Mouse (Mus musculus): ENCODE measurements around the gene Casz1. TPM values are rescaled to one million over a fixed set of nuclear protein-coding genes. Genes with fewer than 3 reads are reported as not detected.

Casz1 gene
- polyA plus RNA-seq, 1 experiment = 13.5 TPM

- no peak for DNase-seq
- TF ChIP-seq CTCF (conservative IDR thresholded peaks at IDR 0.05; ENCODE audit: insufficient read depth, insufficient read length, low read depth, low read length) = no peak
- Histone ChIP-seq H3K4me1 (ENCODE audit: control insufficient read depth, insufficient read depth, low read length) (0 out of 2 replicates have a peak, but pooled peaks cover 5% of the 10 kb centered on the region), H3K4me3 (ENCODE audit: insufficient read depth, low read depth, low read length) (no peak overlapping the region), H3K27ac (ENCODE audit: insufficient read depth, low read depth, low read length) (no peak overlapping the region), H3K27me3 (replicated peaks; ENCODE audit: control insufficient read depth, insufficient read depth, low read length) (no peaks in the 10 kb centered on the region), H3K36me3 (ENCODE audit: control insufficient read depth, insufficient read depth, low read length) (no peaks in the 10 kb centered on the region)
- 91% methylated on average over 13 of the region's 13 CpGs for whole genome bisulfite sequencing
Measured at GRCm38 (mm10) chr4:148933109-148933508, 128.9 kb downstream of the Casz1 start.

- H3K36me3 ChIP-seq (ENCODE audit: control insufficient read depth, insufficient read depth, low read length) = no peaks in the 10 kb centered on the region
- WGBS = 74% methylated on average over 13 of the region's 13 CpGs
- no peaks in the 10 kb centered on the region; the same call in 1 of the 2 replicates for H3K4me1 ChIP-seq (ENCODE audit: control insufficient read depth, insufficient read depth, low read length)
- no peak for DNase-seq
- H3K27me3 ChIP-seq (replicated peaks; ENCODE audit: control insufficient read depth, insufficient read depth, low read length) = no peaks in the 10 kb centered on the region
- TF ChIP-seq POLR2A (IDR thresholded peaks at IDR 0.05; ENCODE audit: low read depth, low read length) = no peak
- TF ChIP-seq CTCF (conservative IDR thresholded peaks at IDR 0.05; ENCODE audit: insufficient read depth, insufficient read length, low read depth, low read length) = no peak
- H3K27ac ChIP-seq (ENCODE audit: insufficient read depth, low read depth, low read length) = no peak overlapping the region
- H3K4me3 ChIP-seq (ENCODE audit: insufficient read depth, low read depth, low read length) = no peak overlapping the region
Measured at GRCm38 (mm10) chr4:148935211-148935610, 131.0 kb downstream of the Casz1 start.

GRCm38 (mm10) chr4:148936111-148936510, 131.9 kb downstream of the Casz1 start:
- Histone ChIP-seq H3K4me3 (ENCODE audit: insufficient read depth, low read depth, low read length) (no peak overlapping the region), H3K27ac (ENCODE audit: insufficient read depth, low read depth, low read length) (no peak overlapping the region), H3K36me3 (ENCODE audit: control insufficient read depth, insufficient read depth, low read length) (no peaks in the 10 kb centered on the region), H3K4me1 (ENCODE audit: control insufficient read depth, insufficient read depth, low read length) (peaks cover 2% of the 10 kb centered on the region; the same call in 1 of the 2 replicates), H3K27me3 (replicated peaks; ENCODE audit: control insufficient read depth, insufficient read depth, low read length) (no peaks in the 10 kb centered on the region)
- TF ChIP-seq CTCF (conservative IDR thresholded peaks at IDR 0.05; ENCODE audit: insufficient read depth, insufficient read length, low read depth, low read length) (no peak), POLR2A (IDR thresholded peaks at IDR 0.05; ENCODE audit: low read depth, low read length) (no peak)
- 93% methylated on average over 12 of the region's 12 CpGs for WGBS
- no peak for DNase-seq

- no peaks in the 10 kb centered on the region for H3K27me3 ChIP-seq (replicated peaks; ENCODE audit: control insufficient read depth, insufficient read depth, low read length)
- H3K4me3 ChIP-seq (ENCODE audit: insufficient read depth, low read depth, low read length) = no peak overlapping the region
- WGBS = 71% methylated on average over 12 of the region's 12 CpGs
- TF ChIP-seq POLR2A (IDR thresholded peaks at IDR 0.05; ENCODE audit: low read depth, low read length) (no peak), CTCF (conservative IDR thresholded peaks at IDR 0.05; ENCODE audit: insufficient read depth, insufficient read length, low read depth, low read length) (no peak)
- peaks cover 2% of the 10 kb centered on the region; the same call in 1 of the 2 replicates for H3K4me1 ChIP-seq (ENCODE audit: control insufficient read depth, insufficient read depth, low read length)
- peak; percentile 32 for DNase-seq
- H3K36me3 ChIP-seq (ENCODE audit: control insufficient read depth, insufficient read depth, low read length) = no peaks in the 10 kb centered on the region
- no peak overlapping the region for H3K27ac ChIP-seq (ENCODE audit: insufficient read depth, low read depth, low read length)
Measured at GRCm38 (mm10) chr4:148936727-148937126, 132.5 kb downstream of the Casz1 start.

GRCm38 (mm10) chr4:148938546-148938945, 134.3 kb downstream of the Casz1 start:
- 83% methylated on average over 26 of the region's 26 CpGs for WGBS
- no peak overlapping the region for H3K27ac ChIP-seq (ENCODE audit: insufficient read depth, low read depth, low read length)
- DNase-seq = no peak
- TF ChIP-seq CTCF (conservative IDR thresholded peaks at IDR 0.05; ENCODE audit: insufficient read depth, insufficient read length, low read depth, low read length) (no peak), POLR2A (IDR thresholded peaks at IDR 0.05; ENCODE audit: low read depth, low read length) (no peak)
- H3K27me3 ChIP-seq (replicated peaks; ENCODE audit: control insufficient read depth, insufficient read depth, low read length) = no peaks in the 10 kb centered on the region
- H3K4me3 ChIP-seq (ENCODE audit: insufficient read depth, low read depth, low read length) = no peak overlapping the region
- no peaks in the 10 kb centered on the region for H3K36me3 ChIP-seq (ENCODE audit: control insufficient read depth, insufficient read depth, low read length)
- H3K4me1 ChIP-seq (ENCODE audit: control insufficient read depth, insufficient read depth, low read length) = peaks cover 2% of the 10 kb centered on the region; the same call in 1 of the 2 replicates

- TF ChIP-seq POLR2A (IDR thresholded peaks at IDR 0.05; ENCODE audit: low read depth, low read length) (no peak), CTCF (conservative IDR thresholded peaks at IDR 0.05; ENCODE audit: insufficient read depth, insufficient read length, low read depth, low read length) (no peak)
- no peak overlapping the region for H3K4me3 ChIP-seq (ENCODE audit: insufficient read depth, low read depth, low read length)
- peak; percentile 86 for DNase-seq
- H3K4me1 ChIP-seq (ENCODE audit: control insufficient read depth, insufficient read depth, low read length) = peaks cover 2% of the 10 kb centered on the region; the same call in 1 of the 2 replicates
- no peaks in the 10 kb centered on the region for H3K36me3 ChIP-seq (ENCODE audit: control insufficient read depth, insufficient read depth, low read length)
- 16% methylated on average over 25 of the region's 25 CpGs for WGBS
- no peaks in the 10 kb centered on the region for H3K27me3 ChIP-seq (replicated peaks; ENCODE audit: control insufficient read depth, insufficient read depth, low read length)
- 0 out of 2 replicates have a peak overlapping the region, but pooled peaks have one; percentile 10 for H3K27ac ChIP-seq (ENCODE audit: insufficient read depth, low read depth, low read length)
Measured at GRCm38 (mm10) chr4:148940674-148941211, 136.5 kb downstream of the Casz1 start.

GRCm38 (mm10) chr4:148941321-148941720, 137.1 kb downstream of the Casz1 start:
- no peak for DNase-seq
- no peaks in the 10 kb centered on the region for H3K36me3 ChIP-seq (ENCODE audit: control insufficient read depth, insufficient read depth, low read length)
- H3K27ac ChIP-seq (ENCODE audit: insufficient read depth, low read depth, low read length) = no peak overlapping the region
- H3K4me1 ChIP-seq (ENCODE audit: control insufficient read depth, insufficient read depth, low read length) = peaks cover 2% of the 10 kb centered on the region; the same call in 1 of the 2 replicates
- no peak overlapping the region for H3K4me3 ChIP-seq (ENCODE audit: insufficient read depth, low read depth, low read length)
- TF ChIP-seq POLR2A (IDR thresholded peaks at IDR 0.05; ENCODE audit: low read depth, low read length) = no peak
- no peak for TF ChIP-seq CTCF (conservative IDR thresholded peaks at IDR 0.05; ENCODE audit: insufficient read depth, insufficient read length, low read depth, low read length)
- H3K27me3 ChIP-seq (replicated peaks; ENCODE audit: control insufficient read depth, insufficient read depth, low read length) = no peaks in the 10 kb centered on the region
- 67% methylated on average over 11 of the region's 11 CpGs for WGBS
